Mouse (Mus musculus): ENCODE results near the gene Gm9. TPM values are rescaled to one million over a fixed set of nuclear protein-coding genes. Genes with fewer than 3 reads are reported as not detected.

Gm9 gene
- total and polyA plus RNA-seq, 3 experiments, result not detected

DNA sequence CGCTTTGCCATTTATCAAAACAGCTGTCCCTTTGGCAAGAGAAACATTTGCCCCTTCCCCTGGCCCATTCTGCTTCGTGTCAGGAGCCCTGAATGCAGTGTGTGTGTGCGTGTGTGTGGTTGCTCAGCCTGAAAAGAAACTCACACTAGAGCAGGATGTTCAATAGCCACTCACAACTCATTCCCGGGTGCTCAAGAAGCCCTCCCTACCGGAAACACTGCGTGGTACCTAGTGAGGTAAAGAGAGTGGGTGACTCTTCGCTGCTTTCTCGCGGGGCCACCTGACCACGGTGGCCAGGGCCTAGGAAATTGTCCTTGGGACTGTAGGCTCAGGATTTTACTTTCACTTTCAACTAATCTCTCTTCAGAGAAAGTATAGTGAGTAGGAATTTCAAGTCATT lies 49.7 kb downstream of the Gm9 start:
- no peak overlapping the region for H3K9ac ChIP-seq (ENCODE audit: low read depth, low read length)
- no peaks in the 10 kb centered on the region for H3K4me1 ChIP-seq (ENCODE audit: control insufficient read depth, insufficient read depth, low read length)
- DNase-seq, result no peak
- no peaks in the 10 kb centered on the region for H3K27me3 ChIP-seq (ENCODE audit: control insufficient read depth, insufficient read depth, low read length)
- H3K4me3 ChIP-seq, result no peak overlapping the region
- H3K79me2 ChIP-seq (replicated peaks; ENCODE audit: control insufficient read depth, insufficient read depth, low read length), result no peaks in the 10 kb centered on the region
- no peaks in the 10 kb centered on the region for H3K36me3 ChIP-seq (ENCODE audit: control insufficient read depth, insufficient read depth, low read length)
- no peak overlapping the region for H3K27ac ChIP-seq
- no peak for TF ChIP-seq POLR2A (IDR thresholded peaks at IDR 0.05; ENCODE audit: insufficient read depth, low read depth, low read length)
- no peak for TF ChIP-seq CTCF (IDR thresholded peaks at IDR 0.05)
- no peak for TF ChIP-seq EP300 (IDR thresholded peaks at IDR 0.05; ENCODE audit: insufficient read depth, low read depth, low read length)
- intact Hi-C loops (cut with DNase I), result no loop called here
- WGBS, result 69% methylated on average over 10 of the region's 10 CpGs

Other genes with a start within 250 kb of the Gm9 start
- 1 to 10 TPM; 5.5 to 6.9 TPM for gene Sept6, start 219.2 kb downstream of the Gm9 start, total RNA-seq (2021)
- gene Sept6, start 219.2 kb downstream of the Gm9 start, polyA plus RNA-seq (2012; rRNA removed), result 3.8 and 4.0 TPM in 2 replicates
- not detected for gene Sowahd, start 162.2 kb downstream of the Gm9 start, total RNA-seq (2021)
- gene Sowahd, start 162.2 kb downstream of the Gm9 start, polyA plus RNA-seq (2012; rRNA removed), result not detected in 2 replicates
- gene Rpl39, start 125.6 kb downstream of the Gm9 start, total RNA-seq (2021), result 100 to 1,000 TPM; 289 to 325 TPM
- gene Rpl39, start 125.6 kb downstream of the Gm9 start, polyA plus RNA-seq (2012; rRNA removed), result 57.3 and 86.8 TPM in 2 replicates
- gene Upf3b, start 100.7 kb downstream of the Gm9 start, total RNA-seq (2021), result 1 to 10 TPM; 6.6 to 6.7 TPM
- gene Upf3b, start 100.7 kb downstream of the Gm9 start, polyA plus RNA-seq (2012; rRNA removed), result 2.6 and 4.5 TPM in 2 replicates
- 1 to 10 TPM; 8.8 TPM for gene Nkap, start 84.2 kb downstream of the Gm9 start, total RNA-seq (2021)
- 1.6 and 3.0 TPM in 2 replicates for gene Nkap, start 84.2 kb downstream of the Gm9 start, polyA plus RNA-seq (2012; rRNA removed)
- not detected for gene Akap14, start 42.2 kb downstream of the Gm9 start, total RNA-seq (2021)
- 0.08 TPM in 1 of 2 replicates, not detected in the other for gene Akap14, start 42.2 kb downstream of the Gm9 start, polyA plus RNA-seq (2012; rRNA removed)
- gene Ndufa1, start 19.9 kb downstream of the Gm9 start, total RNA-seq (2021), result 100 to 1,000 TPM; 816 to 925 TPM
- gene Ndufa1, start 19.9 kb downstream of the Gm9 start, polyA plus RNA-seq (2012; rRNA removed), result 1,094 and 1,413 TPM in 2 replicates
- 1 to 10 TPM; 1.8 to 2.2 TPM for gene Rnf113a1, start 19.8 kb downstream of the Gm9 start, total RNA-seq (2021)
- gene Rnf113a1, start 19.8 kb downstream of the Gm9 start, polyA plus RNA-seq (2012; rRNA removed), result 1.5 TPM in 2 replicates
- gene Rhox1, start 11.2 kb upstream of the Gm9 start, total RNA-seq (2021), result not detected
- not detected in 2 replicates for gene Rhox1, start 11.2 kb upstream of the Gm9 start, polyA plus RNA-seq (2012; rRNA removed)
- not detected for gene Rhox2a, start 33.9 kb upstream of the Gm9 start, total RNA-seq (2021)
- not detected in 2 replicates for gene Rhox2a, start 33.9 kb upstream of the Gm9 start, polyA plus RNA-seq (2012; rRNA removed)
- not detected for gene Rhox3a, start 38.9 kb upstream of the Gm9 start, total RNA-seq (2021)
- gene Rhox3a, start 38.9 kb upstream of the Gm9 start, polyA plus RNA-seq (2012; rRNA removed), result not detected in 2 replicates
- not detected for gene Rhox4a, start 54.3 kb upstream of the Gm9 start, total RNA-seq (2021)
- not detected in 2 replicates for gene Rhox4a, start 54.3 kb upstream of the Gm9 start, polyA plus RNA-seq (2012; rRNA removed)
- gene Rhox3a2, start 169.0 kb upstream of the Gm9 start, total RNA-seq (2021), result not detected
- gene Rhox3a2, start 169.0 kb upstream of the Gm9 start, polyA plus RNA-seq (2012; rRNA removed), result not detected in 2 replicates
- not detected for gene Rhox4a2, start 179.8 kb upstream of the Gm9 start, total RNA-seq (2021)
- not detected in 2 replicates for gene Rhox4a2, start 179.8 kb upstream of the Gm9 start, polyA plus RNA-seq (2012; rRNA removed)
- gene Rhox2b, start 201.0 kb upstream of the Gm9 start, total RNA-seq (2021), result not detected
- not detected in 2 replicates for gene Rhox2b, start 201.0 kb upstream of the Gm9 start, polyA plus RNA-seq (2012; rRNA removed)
- not detected for gene Rhox4b, start 221.5 kb upstream of the Gm9 start, total RNA-seq (2021)
- not detected in 2 replicates for gene Rhox4b, start 221.5 kb upstream of the Gm9 start, polyA plus RNA-seq (2012; rRNA removed)
- not detected for gene Rhox2c, start 242.6 kb upstream of the Gm9 start, total RNA-seq (2021)
- gene Rhox2c, start 242.6 kb upstream of the Gm9 start, polyA plus RNA-seq (2012; rRNA removed), result not detected in 2 replicates
- not detected for gene Rhox3c, start 247.5 kb upstream of the Gm9 start, total RNA-seq (2021)
- not detected in 2 replicates for gene Rhox3c, start 247.5 kb upstream of the Gm9 start, polyA plus RNA-seq (2012; rRNA removed)